Mouse (Mus musculus): ENCODE data around the gene Cenpu.
A peak's percentile ranks its signal among the peaks of the same experiment; 100 is the strongest.
"Not testable (repeated sequence)": the region's sequence is repeated elsewhere in the genome, so short reads cannot be mapped to it uniquely, and the experiment has no call there.

The Cenpu gene

GRCm38 (mm10) chr8:46550058-46550457 lies 1.8 kb upstream of the Cenpu start:
- ATAC-seq (ENCODE audit: low TSS enrichment), result no peak

- no peak for ATAC-seq (ENCODE audit: low TSS enrichment)
These were observed 799 bp upstream of the Cenpu start for GRCm38 (mm10) chr8:46551029-46551428.

- ATAC-seq (ENCODE audit: low TSS enrichment), result 0 out of 2 replicates have a peak, but pooled peaks have one; percentile 8
These were observed 575 bp downstream of the Cenpu start for GRCm38 (mm10) chr8:46552441-46552765.

- no peak for ATAC-seq (ENCODE audit: low TSS enrichment)
These were observed 7.6 kb downstream of the Cenpu start for GRCm38 (mm10) chr8:46559428-46559827.

GRCm38 (mm10) chr8:46562333-46562732 lies 10.5 kb downstream of the Cenpu start:
- no peak for ATAC-seq (ENCODE audit: low TSS enrichment)

- peak; percentile 89 for ATAC-seq (ENCODE audit: low TSS enrichment)
These were observed 15.2 kb downstream of the Cenpu start for GRCm38 (mm10) chr8:46566914-46567529.

GRCm38 (mm10) chr8:46567946-46568345 lies 16.1 kb downstream of the Cenpu start:
- ATAC-seq (ENCODE audit: low TSS enrichment), result peak; percentile 53

- ATAC-seq (ENCODE audit: low TSS enrichment), result no peak
These were observed 17.1 kb downstream of the Cenpu start for GRCm38 (mm10) chr8:46568942-46569341.

GRCm38 (mm10) chr8:46569659-46570441 lies 18.0 kb downstream of the Cenpu start:
- ATAC-seq (ENCODE audit: low TSS enrichment), result no peak

- no peak for ATAC-seq (ENCODE audit: low TSS enrichment)
These were observed 18.8 kb downstream of the Cenpu start for GRCm38 (mm10) chr8:46570673-46571072.

- no peak for ATAC-seq (ENCODE audit: low TSS enrichment)
These were observed 21.6 kb downstream of the Cenpu start for GRCm38 (mm10) chr8:46573446-46573845.

- no peak for ATAC-seq (ENCODE audit: low TSS enrichment)
These were observed 22.1 kb downstream of the Cenpu start for GRCm38 (mm10) chr8:46573964-46574363.

- no peak for ATAC-seq (ENCODE audit: low TSS enrichment)
These were observed 27.0 kb downstream of the Cenpu start for GRCm38 (mm10) chr8:46578794-46579193.

GRCm38 (mm10) chr8:46584328-46584727 lies 32.5 kb downstream of the Cenpu start:
- ATAC-seq (ENCODE audit: low TSS enrichment), result not testable (repeated sequence)

- no peak for ATAC-seq (ENCODE audit: low TSS enrichment)
These were observed 33.7 kb downstream of the Cenpu start for GRCm38 (mm10) chr8:46585576-46585975.

GRCm38 (mm10) chr8:46587911-46588310 lies 36.1 kb downstream of the Cenpu start:
- ATAC-seq (ENCODE audit: low TSS enrichment), result no peak

- no peak for ATAC-seq (ENCODE audit: low TSS enrichment)
These were observed 36.8 kb downstream of the Cenpu start for GRCm38 (mm10) chr8:46588663-46589062.

- no peak for ATAC-seq (ENCODE audit: low TSS enrichment)
These were observed 41.2 kb downstream of the Cenpu start for GRCm38 (mm10) chr8:46593067-46593466.

- ATAC-seq (ENCODE audit: low TSS enrichment), result no peak
These were observed 41.9 kb downstream of the Cenpu start for GRCm38 (mm10) chr8:46593772-46594171.

GRCm38 (mm10) chr8:46595593-46595992 lies 43.8 kb downstream of the Cenpu start:
- ATAC-seq (ENCODE audit: low TSS enrichment), result no peak; the same call in 1 of the 2 replicates

GRCm38 (mm10) chr8:46596530-46596929 lies 44.7 kb downstream of the Cenpu start:
- no peak for ATAC-seq (ENCODE audit: low TSS enrichment)

- no peak for ATAC-seq (ENCODE audit: low TSS enrichment)
These were observed 45.6 kb downstream of the Cenpu start for GRCm38 (mm10) chr8:46597411-46597810.

GRCm38 (mm10) chr8:46598114-46598513 lies 46.3 kb downstream of the Cenpu start:
- ATAC-seq (ENCODE audit: low TSS enrichment), result no peak

All from frontal cortex, adult (tissue).